Mouse (Mus musculus): Measurements from ENCODE around the gene Krtap28-13.

Gene Krtap28-13

DNA sequence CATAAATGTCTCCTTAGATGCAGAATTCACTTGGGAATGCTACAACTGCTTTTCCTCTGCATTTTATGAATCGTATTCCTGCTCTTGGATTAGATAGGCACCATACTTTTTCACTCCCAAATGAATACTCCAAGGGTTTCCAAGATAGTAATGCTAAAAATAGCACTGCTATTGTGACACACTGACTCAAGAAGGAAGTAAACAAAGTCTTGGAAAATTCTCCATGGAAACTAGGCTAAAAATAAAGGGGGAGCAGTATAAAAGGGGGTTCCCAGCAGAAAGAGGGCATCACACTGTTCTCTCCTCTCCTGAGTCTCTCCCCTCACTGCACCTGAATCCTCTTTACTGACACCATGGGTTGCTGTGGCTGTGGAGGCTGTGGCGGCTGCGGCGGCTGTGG lies at the start of gene Krtap28-13:
Krtap28-13 (plus strand) TSS at position 288 of the 400 bp plus-strand sequence.
- no peak for DNase-seq

- no peak for DNase-seq
These were observed 46.3 kb upstream of the Krtap28-13 start for GRCm38 (mm10) chr1:83014477-83014876.

GRCm38 (mm10) chr1:83015329-83015879 lies 45.3 kb upstream of the Krtap28-13 start:
- no peak for DNase-seq

GRCm38 (mm10) chr1:83016556-83016955 lies 44.2 kb upstream of the Krtap28-13 start:
- no peak for DNase-seq

GRCm38 (mm10) chr1:83031950-83032349 lies 28.8 kb upstream of the Krtap28-13 start:
- DNase-seq, result no peak

DNA sequence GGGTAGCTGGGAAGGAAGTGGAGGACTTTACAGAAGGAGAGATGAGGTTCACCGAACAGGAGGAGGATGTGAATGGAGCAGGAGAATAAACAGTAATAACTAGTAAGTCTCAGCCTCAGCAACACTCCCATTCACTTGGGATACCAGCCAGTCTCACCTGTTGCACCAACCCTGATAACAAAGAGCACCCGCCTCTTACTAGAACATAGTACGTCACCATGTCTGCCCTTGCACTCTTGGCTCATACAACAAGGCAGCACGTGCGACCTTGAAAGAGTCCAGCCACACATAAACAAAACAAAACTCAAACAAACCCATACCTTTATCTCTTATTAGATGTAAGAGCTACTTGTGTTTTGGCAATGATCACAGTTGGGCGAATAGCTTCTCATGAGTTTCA lies 28.2 kb upstream of the Krtap28-13 start:
- no peak for DNase-seq

DNA sequence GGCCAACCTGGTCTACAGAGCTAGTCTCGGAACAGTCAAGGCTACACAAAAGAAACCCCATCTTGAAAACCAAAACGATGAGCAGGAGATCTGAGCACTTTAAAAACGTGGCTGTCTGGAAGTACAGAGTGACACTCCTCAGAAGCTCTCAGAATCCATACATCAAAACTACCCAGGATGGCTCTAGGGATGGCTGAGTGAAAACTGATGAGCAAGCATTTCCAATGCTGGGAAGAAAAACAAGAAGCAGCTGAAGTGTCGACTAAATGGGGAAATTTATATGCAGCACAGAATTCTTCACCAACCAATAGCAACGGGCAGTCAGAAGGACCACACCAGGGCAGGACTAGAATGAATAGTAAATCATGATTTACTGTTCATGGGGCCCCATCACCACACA lies 26.2 kb upstream of the Krtap28-13 start:
- no peak for DNase-seq

GRCm38 (mm10) chr1:83036892-83037667 lies 23.6 kb upstream of the Krtap28-13 start:
- no peak for DNase-seq

GRCm38 (mm10) chr1:83038109-83038672 lies 22.5 kb upstream of the Krtap28-13 start, which contains the start of gene Slc19a3:
Gene Slc19a3 (minus strand): TSS chr1:83038448.
- peak; percentile 52 for DNase-seq

DNA sequence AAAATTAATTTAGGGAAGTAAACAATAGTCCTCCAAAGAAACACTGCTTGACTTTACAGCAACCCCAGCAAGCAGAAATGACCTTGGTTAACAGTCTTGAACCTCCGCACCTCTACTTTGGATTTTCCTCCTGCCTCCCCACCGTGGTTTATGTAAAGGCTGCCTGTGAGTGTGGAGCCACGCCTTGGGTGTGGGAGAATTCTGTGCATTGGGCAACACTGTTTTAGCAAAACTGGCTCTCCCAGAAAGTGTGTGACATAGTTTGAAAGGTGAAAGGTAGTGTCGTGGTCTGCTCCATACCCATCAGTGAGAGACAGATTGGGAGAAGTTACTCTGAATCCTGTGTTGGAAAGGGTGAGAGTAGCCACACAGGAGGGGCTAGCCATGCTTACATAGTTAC lies 21.6 kb upstream of the Krtap28-13 start:
- DNase-seq, result no peak

- no peak for DNase-seq
These were observed 18.4 kb upstream of the Krtap28-13 start, which contains the start of gene Krtap28-10 for GRCm38 (mm10) chr1:83042380-83042779. Gene Krtap28-10 (minus strand): TSS chr1:83042480.

- no peak for DNase-seq
These were observed 15.8 kb upstream of the Krtap28-13 start, which contains the start of gene Gm47969 for GRCm38 (mm10) chr1:83044882-83045427. Gene Gm47969 (plus strand): TSS chr1:83044932.

GRCm38 (mm10) chr1:83058481-83058880 lies 2.2 kb upstream of the Krtap28-13 start:
- no peak for DNase-seq

DNA sequence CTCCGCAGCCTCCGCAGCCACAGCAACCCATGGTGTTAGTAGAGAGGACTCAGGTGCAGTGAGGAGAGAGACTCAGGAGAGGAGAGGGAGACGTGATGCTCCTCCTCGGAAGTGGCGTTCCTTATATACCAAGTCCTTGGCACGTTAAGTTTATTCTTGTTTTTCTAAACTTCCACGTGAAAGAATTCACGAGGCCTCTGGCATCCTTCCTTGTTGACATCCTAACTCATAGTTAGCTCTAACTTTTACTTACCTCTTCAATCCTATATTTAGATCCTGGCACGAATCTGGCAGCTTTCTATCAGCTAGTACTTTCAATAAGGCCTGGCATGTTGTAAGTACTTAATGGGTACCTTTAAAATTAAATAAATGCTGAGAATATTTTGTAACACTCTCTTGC lies 1.5 kb upstream of the Krtap28-13 start, which contains the start of gene A030005K14Rik:
A030005K14Rik (minus strand) TSS at position 101 of the 400 bp plus-strand sequence.
- DNase-seq, result no peak

DNA sequence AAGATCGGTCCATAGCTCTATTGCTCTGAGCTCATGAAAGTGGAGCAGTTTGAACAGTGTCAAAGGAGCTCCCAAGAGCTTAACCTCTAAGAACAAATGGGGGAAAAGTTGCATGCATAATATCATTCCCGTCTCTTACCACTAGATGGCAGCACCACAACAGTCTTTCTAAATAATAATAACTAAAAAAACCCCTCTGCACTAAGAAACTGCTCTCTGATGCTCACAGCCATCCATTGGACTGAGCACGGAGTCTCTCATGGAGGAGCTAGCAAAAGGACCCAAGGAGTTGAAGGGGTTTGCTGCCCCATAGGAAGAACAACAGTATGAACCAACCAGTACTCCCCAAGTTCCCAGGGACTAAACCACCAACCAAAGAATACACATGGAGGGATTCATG lies 4.1 kb downstream of the Krtap28-13 start:
- no peak for DNase-seq

DNA sequence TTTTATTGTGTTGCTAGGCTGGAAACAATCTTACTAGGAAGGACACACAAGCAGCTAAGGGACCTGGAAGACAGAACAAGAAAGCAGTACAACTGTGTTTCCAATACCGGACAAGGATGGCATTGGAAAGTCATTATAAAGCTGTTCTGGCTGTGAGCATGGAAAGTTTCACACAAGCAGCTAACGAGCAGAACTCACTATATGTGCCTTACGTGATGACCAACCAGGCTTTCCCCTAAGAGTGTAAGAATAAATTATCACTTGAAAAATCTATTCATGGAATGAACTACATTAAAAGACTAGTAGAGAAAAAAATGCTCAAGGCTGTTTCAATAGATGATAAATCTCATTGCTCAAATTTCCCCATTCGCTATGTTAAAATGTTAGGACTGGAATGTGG lies 5.8 kb downstream of the Krtap28-13 start:
- DNase-seq, result no peak

DNA sequence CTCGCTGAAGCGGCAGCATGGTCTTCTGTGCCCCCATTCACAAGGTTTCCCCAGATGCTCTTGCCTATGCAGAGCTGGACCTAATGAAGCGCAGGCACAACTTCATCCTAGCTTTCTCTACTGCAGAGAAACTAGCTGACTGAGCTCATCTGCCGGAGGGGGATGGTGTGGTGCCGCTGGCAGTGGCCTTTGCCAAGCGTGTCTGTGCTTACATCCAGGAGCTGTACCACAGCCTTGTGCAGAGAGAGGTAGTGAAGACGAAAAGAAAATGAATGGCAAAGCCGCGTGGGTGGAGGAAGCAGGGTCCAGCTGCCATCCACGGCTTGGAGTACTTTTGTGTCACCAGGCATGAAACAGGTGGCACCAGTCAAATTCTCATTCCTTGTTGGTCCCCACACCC lies 6.5 kb downstream of the Krtap28-13 start:
- DNase-seq, result no peak

GRCm38 (mm10) chr1:83075526-83076189 lies 14.9 kb downstream of the Krtap28-13 start:
- no peak for DNase-seq

- DNase-seq, result peak; percentile 32
These were observed 15.6 kb downstream of the Krtap28-13 start for GRCm38 (mm10) chr1:83076190-83076917.

DNA sequence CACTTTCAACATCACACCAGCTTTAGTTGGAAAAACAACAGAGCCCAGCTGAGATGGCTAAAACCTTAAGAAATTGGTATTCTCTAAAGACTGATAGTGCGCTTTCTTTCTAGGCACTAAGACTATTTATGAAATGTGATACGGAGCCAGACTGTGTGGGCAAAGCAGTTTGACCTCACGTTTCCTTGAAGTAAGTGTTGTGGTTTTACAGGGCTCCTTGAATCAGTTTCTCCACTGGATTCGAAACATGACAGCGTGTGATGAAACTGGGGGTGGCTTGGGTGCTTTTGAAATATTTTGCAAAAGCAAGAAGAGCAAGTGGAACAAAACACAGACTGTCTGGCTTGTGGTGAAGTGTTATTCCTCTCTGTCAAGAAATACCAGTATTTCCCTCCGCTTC lies 16.3 kb downstream of the Krtap28-13 start:
- no peak for DNase-seq

GRCm38 (mm10) chr1:83084790-83085189 lies 24.1 kb downstream of the Krtap28-13 start:
- no peak for DNase-seq

GRCm38 (mm10) chr1:83091268-83091667 lies 30.5 kb downstream of the Krtap28-13 start:
- no peak for DNase-seq
